Mouse (Mus musculus) lung, postnatal 0 days (tissue): ENCODE results near the gene Pipox.

ENCODE experiments used
- CTCF ChIP-seq: IDR thresholded peaks from 2 replicates; pipeline ENCODE4 v1.5.1; 2016; ENCODE audit warnings: antibody characterized with exemption, mild to moderate bottlenecking
- EP300 ChIP-seq: IDR thresholded peaks from 2 replicates; pipeline ENCODE4 v1.6.1; 2016; ENCODE audit warnings: antibody characterized with exemption, mild to moderate bottlenecking, control low read depth

DNA sequence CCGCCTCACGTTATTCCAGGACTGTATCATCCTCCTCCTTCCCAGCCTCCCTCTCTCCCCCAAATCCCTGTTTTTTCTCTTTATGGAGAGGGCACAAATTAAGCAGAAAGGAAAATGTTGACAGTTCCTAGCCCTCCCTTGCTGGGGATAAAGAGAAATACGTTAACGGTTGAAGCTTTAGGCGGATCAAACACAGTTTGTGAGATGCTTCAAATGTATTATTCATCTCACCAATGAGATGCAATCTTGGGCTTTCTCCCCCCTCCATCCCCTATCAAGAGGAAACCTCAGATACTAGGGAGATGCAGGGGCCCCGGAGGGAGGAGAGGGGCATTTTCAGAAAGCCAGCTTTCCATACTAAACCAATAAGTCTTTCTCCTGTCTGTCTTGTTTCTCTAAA lies 15.9 kb upstream of the Pipox start:
- TF ChIP-seq CTCF (no peak), EP300 (no peak)
